ENCODE assay signal across 8 mouse cellular contexts in genomic region chr7:30908277-30908991, GRCm38 (mm10). TPM values are rescaled to one million over a fixed set of nuclear protein-coding genes. Genes with fewer than 3 reads are reported as not detected.
DNase-seq lines count a peak whose midpoint lies in the region; ATAC-seq lines count a peak whose summit lies in the region.

No protein-coding gene starts in this region.

- H3K27ac ChIP-seq in heart, embryonic 14.5 days (replicated peaks in 1 of 2; ENCODE audit: control insufficient read depth in 1 of 2, insufficient read depth in 1 of 2, low read depth in 2 of 2, low read length in 2 of 2) = no peak overlapping the region
- H3K27ac ChIP-seq in forebrain, embryonic 14.5 days (ENCODE audit: low read depth, low read length) = no peak overlapping the region
- no peak overlapping the region for H3K27ac ChIP-seq in limb, embryonic 15.5 days
- no peak overlapping the region for H3K27ac ChIP-seq in midbrain, embryonic 15.5 days

- H3K9me3 ChIP-seq in heart, embryonic 14.5 days (ENCODE audit: control insufficient read depth, low read length) = no peaks in the 10 kb centered on the region
- no peaks in the 10 kb centered on the region for H3K9me3 ChIP-seq in forebrain, embryonic 14.5 days (replicated peaks; ENCODE audit: control insufficient read depth, low read length)
- no peaks in the 10 kb centered on the region for H3K9me3 ChIP-seq in limb, embryonic 15.5 days
- H3K9me3 ChIP-seq in midbrain, embryonic 15.5 days = no peaks in the 10 kb centered on the region

- no peak for ATAC-seq in heart, embryonic 14.5 days (ENCODE audit: insufficient number of reproducible peaks, insufficient read depth, low FRiP score, low read depth)
- ATAC-seq in forebrain, embryonic 14.5 days = peak; percentile 44
- 0 out of 2 replicates have a peak, but pooled peaks have one; percentile 37 for ATAC-seq in limb, embryonic 15.5 days (ENCODE audit: insufficient number of reproducible peaks, low FRiP score, low TSS enrichment, low read depth)
- peak; percentile 45 for ATAC-seq in midbrain, embryonic 15.5 days (replicated peaks)
- no peak for ATAC-seq in megakaryocyte-erythroid progenitor cell, adult 5-6 weeks (replicated peaks; ENCODE audit: low FRiP score, low TSS enrichment, poor library complexity, severe bottlenecking)

- H3K27me3 ChIP-seq in heart, embryonic 14.5 days (ENCODE audit: control insufficient read depth, insufficient read depth, low read length) = peaks cover 11% of the 10 kb centered on the region
- no peaks in the 10 kb centered on the region for H3K27me3 ChIP-seq in forebrain, embryonic 14.5 days (replicated peaks; ENCODE audit: control insufficient read depth, insufficient read depth, low read length)
- H3K27me3 ChIP-seq in limb, embryonic 15.5 days = 0 out of 2 replicates have a peak, but pooled peaks cover 3% of the 10 kb centered on the region
- H3K27me3 ChIP-seq in midbrain, embryonic 15.5 days (replicated peaks) = peaks cover 4% of the 10 kb centered on the region

- no peaks in the 10 kb centered on the region for H3K36me3 ChIP-seq in heart, embryonic 14.5 days (ENCODE audit: control insufficient read depth, insufficient read depth, low read length)
- no peaks in the 10 kb centered on the region for H3K36me3 ChIP-seq in forebrain, embryonic 14.5 days (ENCODE audit: control insufficient read depth, insufficient read depth, low read length)
- no peaks in the 10 kb centered on the region for H3K36me3 ChIP-seq in limb, embryonic 15.5 days
- no peaks in the 10 kb centered on the region for H3K36me3 ChIP-seq in midbrain, embryonic 15.5 days (replicated peaks)

- H3K9ac ChIP-seq in heart, embryonic 14.5 days (ENCODE audit: low read length) = no peak overlapping the region
- H3K9ac ChIP-seq in forebrain, embryonic 14.5 days (ENCODE audit: low read length) = peak overlapping the region; percentile 32; the same call in 1 of the 2 replicates
- H3K9ac ChIP-seq in limb, embryonic 15.5 days = no peak overlapping the region
- peak overlapping the region; percentile 32 for H3K9ac ChIP-seq in midbrain, embryonic 15.5 days

- no peak for DNase-seq in heart, adult 9 months (ENCODE audit: low spot score in 2 of 2)
- peak; percentile 32 for DNase-seq in forebrain, embryonic 14.5 days (ENCODE audit: low spot score)
- DNase-seq in ovary, postnatal 14 days (ENCODE audit: low spot score) = no peak
- DNase-seq in thymus, postnatal 4 days = no peak

- H3K4me3 ChIP-seq in heart, embryonic 14.5 days (ENCODE audit: control insufficient read depth in 1 of 2, insufficient read depth in 1 of 2, low read depth in 1 of 2, low read length in 2 of 2) = no peak overlapping the region
- peak overlapping the region; percentile 15 for H3K4me3 ChIP-seq in forebrain, embryonic 14.5 days (ENCODE audit: low read depth, low read length)
- H3K4me3 ChIP-seq in limb, embryonic 15.5 days = peak overlapping the region; percentile 28
- H3K4me3 ChIP-seq in midbrain, embryonic 15.5 days = peak overlapping the region; percentile 27

- H3K4me2 ChIP-seq in heart, embryonic 14.5 days (ENCODE audit: low read length) = peak overlapping the region; percentile 44
- peak overlapping the region; percentile 48 for H3K4me2 ChIP-seq in forebrain, embryonic 14.5 days (ENCODE audit: low read length)
- H3K4me2 ChIP-seq in limb, embryonic 15.5 days = peak overlapping the region; percentile 53
- H3K4me2 ChIP-seq in midbrain, embryonic 15.5 days = peak overlapping the region; percentile 61

- H3K4me1 ChIP-seq in heart, embryonic 14.5 days (ENCODE audit: control insufficient read depth in 2 of 2, insufficient read depth in 2 of 2, low read length in 2 of 2) = peaks cover 2 to 11% of the 10 kb centered on the region in 2 experiments; a peak in 2 of 4 replicates
- peaks cover 8% of the 10 kb centered on the region for H3K4me1 ChIP-seq in forebrain, embryonic 14.5 days (ENCODE audit: control insufficient read depth, insufficient read depth, low read length)
- H3K4me1 ChIP-seq in limb, embryonic 15.5 days = peaks cover 17% of the 10 kb centered on the region
- peaks cover 11% of the 10 kb centered on the region for H3K4me1 ChIP-seq in midbrain, embryonic 15.5 days

- 3% methylated on average over 23 of the region's 26 CpGs for WGBS in heart, embryonic 14.5 days
- WGBS in forebrain, embryonic 14.5 days = 2% methylated on average over 26 of the region's 26 CpGs
- WGBS in limb, embryonic 15.5 days = 1% methylated on average over 25 of the region's 26 CpGs
- 2% methylated on average over 24 of the region's 26 CpGs for WGBS in midbrain, embryonic 15.5 days

RNA-seq across cellular contexts. Expression of gene Mag, which starts 6.2 kb away (rescaled TPM):
- 0.15 TPM in 1 of 2 replicates, not detected in the other for polyA plus RNA-seq in heart, embryonic 14.5 days (2014; fragmentation: Nextera tagmentation; extraction: Ambion mirVana)
- polyA plus RNA-seq in forebrain, embryonic 14.5 days (2014; fragmentation: Nextera tagmentation; extraction: Ambion mirVana) = 1.0 and 1.7 TPM in 2 replicates
- polyA plus RNA-seq in limb, embryonic 15.5 days (2015; fragmentation: Nextera tagmentation; extraction: Ambion mirVana) = 1.3 and 1.4 TPM in 2 replicates
- 2.9 and 3.4 TPM in 2 replicates for polyA plus RNA-seq in midbrain, embryonic 15.5 days (2015; fragmentation: Nextera tagmentation; extraction: Ambion mirVana)
- total RNA-seq in megakaryocyte-erythroid progenitor cell, adult 5-6 weeks (2014; fragmentation: Nextera tagmentation) = 0.83 TPM in 1 of 2 replicates, not detected in the other
- not detected in 2 replicates for total RNA-seq in megakaryocyte-erythroid progenitor cell, adult 5-6 weeks (2017)

RNA-seq across cellular contexts. Expression of gene Hamp2, which starts 16.0 kb away (rescaled TPM):
- polyA plus RNA-seq in heart, embryonic 14.5 days (2014; fragmentation: Nextera tagmentation; extraction: Ambion mirVana) = not detected in 2 replicates
- polyA plus RNA-seq in forebrain, embryonic 14.5 days (2014; fragmentation: Nextera tagmentation; extraction: Ambion mirVana) = not detected in 2 replicates
- not detected in 2 replicates for polyA plus RNA-seq in limb, embryonic 15.5 days (2015; fragmentation: Nextera tagmentation; extraction: Ambion mirVana)
- 0.49 TPM in 1 of 2 replicates, not detected in the other for polyA plus RNA-seq in midbrain, embryonic 15.5 days (2015; fragmentation: Nextera tagmentation; extraction: Ambion mirVana)
- total RNA-seq in megakaryocyte-erythroid progenitor cell, adult 5-6 weeks (2014; fragmentation: Nextera tagmentation) = not detected in 2 replicates
- not detected in 2 replicates for total RNA-seq in megakaryocyte-erythroid progenitor cell, adult 5-6 weeks (2017)

RNA-seq across cellular contexts. Expression of gene Cd22, which starts 28.3 kb away (rescaled TPM):
- 0.16 TPM in 1 of 2 replicates, not detected in the other for polyA plus RNA-seq in heart, embryonic 14.5 days (2014; fragmentation: Nextera tagmentation; extraction: Ambion mirVana)
- not detected in 2 replicates for polyA plus RNA-seq in forebrain, embryonic 14.5 days (2014; fragmentation: Nextera tagmentation; extraction: Ambion mirVana)
- polyA plus RNA-seq in limb, embryonic 15.5 days (2015; fragmentation: Nextera tagmentation; extraction: Ambion mirVana) = 0.04 and 0.11 TPM in 2 replicates
- polyA plus RNA-seq in midbrain, embryonic 15.5 days (2015; fragmentation: Nextera tagmentation; extraction: Ambion mirVana) = not detected in 2 replicates
- total RNA-seq in megakaryocyte-erythroid progenitor cell, adult 5-6 weeks (2014; fragmentation: Nextera tagmentation) = 4.0 and 8.6 TPM in 2 replicates
- total RNA-seq in megakaryocyte-erythroid progenitor cell, adult 5-6 weeks (2017) = 0.27 TPM in 1 of 2 replicates, not detected in the other

RNA-seq across cellular contexts. Expression of gene Hamp, which starts 35.4 kb away (rescaled TPM):
- not detected in 2 replicates for polyA plus RNA-seq in heart, embryonic 14.5 days (2014; fragmentation: Nextera tagmentation; extraction: Ambion mirVana)
- not detected in 2 replicates for polyA plus RNA-seq in forebrain, embryonic 14.5 days (2014; fragmentation: Nextera tagmentation; extraction: Ambion mirVana)
- polyA plus RNA-seq in limb, embryonic 15.5 days (2015; fragmentation: Nextera tagmentation; extraction: Ambion mirVana) = not detected in 2 replicates
- not detected in 2 replicates for polyA plus RNA-seq in midbrain, embryonic 15.5 days (2015; fragmentation: Nextera tagmentation; extraction: Ambion mirVana)
- total RNA-seq in megakaryocyte-erythroid progenitor cell, adult 5-6 weeks (2014; fragmentation: Nextera tagmentation) = not detected in 2 replicates
- not detected in 2 replicates for total RNA-seq in megakaryocyte-erythroid progenitor cell, adult 5-6 weeks (2017)

RNA-seq across cellular contexts. Expression of gene Ffar1, which starts 47.1 kb away (rescaled TPM):
- not detected in 2 replicates for polyA plus RNA-seq in heart, embryonic 14.5 days (2014; fragmentation: Nextera tagmentation; extraction: Ambion mirVana)
- not detected in 2 replicates for polyA plus RNA-seq in forebrain, embryonic 14.5 days (2014; fragmentation: Nextera tagmentation; extraction: Ambion mirVana)
- polyA plus RNA-seq in limb, embryonic 15.5 days (2015; fragmentation: Nextera tagmentation; extraction: Ambion mirVana) = not detected in 2 replicates
- not detected in 2 replicates for polyA plus RNA-seq in midbrain, embryonic 15.5 days (2015; fragmentation: Nextera tagmentation; extraction: Ambion mirVana)
- total RNA-seq in megakaryocyte-erythroid progenitor cell, adult 5-6 weeks (2014; fragmentation: Nextera tagmentation) = 0.24 TPM in 1 of 2 replicates, not detected in the other
- total RNA-seq in megakaryocyte-erythroid progenitor cell, adult 5-6 weeks (2017) = not detected in 2 replicates

Comparison
In these comparisons a context has a peak if more than half of its experiments do, and no peak if none do; other contexts are left out.
1. ATAC-seq: peak in forebrain, embryonic 14.5 days (single experiment), limb, embryonic 15.5 days (single experiment) and midbrain, embryonic 15.5 days (single experiment); none in heart, embryonic 14.5 days (single experiment) and megakaryocyte-erythroid progenitor cell, adult 5-6 weeks (single experiment).
2. H3K4me3 ChIP-seq: peak in forebrain, embryonic 14.5 days (single experiment), limb, embryonic 15.5 days (single experiment) and midbrain, embryonic 15.5 days (single experiment); none in heart, embryonic 14.5 days (0 of 2).
3. H3K9ac ChIP-seq: peak in forebrain, embryonic 14.5 days (single experiment) and midbrain, embryonic 15.5 days (single experiment); none in heart, embryonic 14.5 days (single experiment) and limb, embryonic 15.5 days (single experiment).
4. Peak in every context shown above with its lines, with median percentiles within 50 percentile points of each other: H3K4me2 ChIP-seq.